Mouse (Mus musculus) lung, adult 2 months (tissue): ENCODE data around the gene Cpa4.

Experiments used
- CTCF ChIP-seq: fragments of 200-500 bp; IDR thresholded peaks from 2 replicates; pipeline ENCODE4 v1.5.1; 2011; ENCODE audit warnings: mild to moderate bottlenecking, low read length, control low read depth; ENCODE audit not compliant: insufficient read depth
- POLR2A ChIP-seq: fragments of 200-500 bp; IDR thresholded peaks from 2 replicates; pipeline ENCODE4 v1.6.1; 2011; ENCODE audit warnings: low read depth, mild to moderate bottlenecking, control low read depth, low read length, borderline replicate concordance; ENCODE audit errors: extremely low read depth

GRCm38 (mm10) chr6:30605111-30605510 is 36.9 kb downstream of the Cpa4 start:
- TF ChIP-seq POLR2A (no peak), CTCF (no peak)
